Mouse (Mus musculus): ENCODE measurements around the gene Rai14. TPM values are rescaled to one million over a fixed set of nuclear protein-coding genes. Genes with fewer than 3 reads are reported as not detected.

The Rai14 gene
- total RNA-seq, 1 experiment from 2014 or later = 11.1 TPM

DNA sequence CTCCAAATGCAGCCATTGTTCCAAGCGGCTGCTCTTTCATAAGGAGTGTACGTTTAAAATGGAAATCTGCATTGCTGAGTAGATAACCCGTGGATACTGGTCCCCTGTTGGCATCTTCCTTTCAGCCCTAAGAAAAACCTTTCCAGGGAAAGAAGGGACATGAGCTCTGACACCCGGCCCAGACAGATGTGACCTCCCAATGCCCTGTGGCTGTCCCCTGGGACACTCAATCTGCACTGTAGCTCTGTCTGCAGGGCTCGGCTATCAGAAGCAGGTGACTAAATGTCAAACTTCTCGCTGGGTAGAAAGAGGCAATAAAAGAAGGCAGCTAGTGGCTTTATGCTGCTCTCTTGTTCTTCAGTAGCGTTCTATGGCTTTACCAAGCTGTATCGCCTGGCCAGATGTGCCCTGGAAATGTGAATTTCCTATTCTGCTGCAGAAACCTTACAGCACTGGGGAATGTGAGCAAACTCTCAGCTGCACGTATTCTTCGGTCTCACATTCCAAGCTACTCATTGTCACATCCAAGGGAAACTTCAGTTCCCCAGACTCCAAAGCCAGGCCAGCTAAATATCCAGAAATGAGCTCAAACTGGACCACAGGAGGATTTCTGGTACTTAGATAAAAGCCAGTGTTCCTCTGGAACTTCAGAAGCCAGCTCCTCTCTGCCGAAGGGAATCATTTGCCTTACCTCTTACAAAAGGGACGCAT lies 8.4 kb upstream of the Rai14 start:
- ATAC-seq (replicated peaks; ENCODE audit: low read depth, poor library complexity, severe bottlenecking) = no peak

DNA sequence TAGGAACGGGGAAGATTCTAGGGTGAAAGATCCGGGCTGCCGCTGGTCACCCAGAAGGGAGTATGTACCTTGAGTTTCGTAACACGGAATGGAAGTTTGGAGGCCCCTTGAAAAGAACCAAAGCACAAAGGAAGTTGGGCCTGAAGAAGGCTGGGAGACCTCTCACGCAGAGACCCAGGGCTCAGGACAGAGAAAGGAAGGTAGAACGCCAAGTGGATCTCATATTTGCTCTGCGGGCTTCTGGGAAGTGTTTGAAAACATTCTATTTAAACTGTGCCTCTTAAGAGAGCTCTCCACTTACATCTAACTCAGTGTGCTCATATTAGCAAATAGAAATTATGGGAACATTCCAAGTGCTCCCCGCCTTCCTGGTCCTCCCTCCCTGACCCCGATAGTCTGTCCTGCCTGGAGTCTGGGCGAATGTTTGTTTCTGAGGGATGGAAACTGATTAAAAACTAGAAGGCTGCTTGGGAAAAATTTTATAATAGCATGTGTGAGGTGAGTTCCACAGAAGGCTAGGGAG lies 6.9 kb upstream of the Rai14 start:
- no peak for ATAC-seq (replicated peaks; ENCODE audit: low read depth, poor library complexity, severe bottlenecking)

DNA sequence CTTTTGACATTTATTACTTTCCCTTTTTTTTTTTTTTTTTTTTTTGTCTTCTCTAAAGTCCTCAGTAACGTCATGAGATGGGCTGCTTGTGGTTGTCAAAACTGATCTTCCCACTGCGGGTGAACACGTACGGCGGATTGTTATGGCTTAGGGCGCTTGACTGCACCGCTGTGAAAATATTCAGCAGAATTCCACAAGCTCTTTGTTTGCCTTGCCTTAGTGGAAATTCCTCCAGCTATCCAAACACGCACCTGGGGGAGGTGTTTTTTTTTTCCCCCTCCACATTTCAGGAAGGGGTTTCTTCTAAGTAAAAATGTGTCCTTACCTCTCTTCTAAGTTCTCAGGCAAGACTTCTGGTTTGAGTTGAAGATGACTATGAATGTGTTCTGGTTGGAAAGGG lies 6.2 kb upstream of the Rai14 start:
- no peak for ATAC-seq (replicated peaks; ENCODE audit: low read depth, poor library complexity, severe bottlenecking)

DNA sequence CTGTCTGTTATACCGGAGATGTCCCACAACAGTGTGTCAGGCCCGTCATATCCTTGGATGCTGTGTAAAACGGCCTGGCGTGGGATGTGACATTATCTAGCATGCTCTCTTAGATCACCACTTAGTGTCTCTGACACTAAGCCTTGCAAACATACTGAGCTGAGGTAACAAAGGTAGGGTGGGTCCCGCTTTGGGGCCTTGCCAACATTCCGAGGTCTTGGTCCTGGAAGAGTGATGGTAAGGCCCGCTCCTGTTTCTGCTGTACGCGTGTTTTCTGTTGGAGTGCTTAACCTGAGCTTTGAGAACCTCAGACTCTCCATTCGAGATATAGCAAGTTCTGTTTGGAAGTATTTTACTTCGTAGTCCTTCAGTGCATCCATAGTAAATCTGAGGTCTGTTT lies 5.8 kb upstream of the Rai14 start:
- no peak for ATAC-seq (replicated peaks; ENCODE audit: low read depth, poor library complexity, severe bottlenecking)

DNA sequence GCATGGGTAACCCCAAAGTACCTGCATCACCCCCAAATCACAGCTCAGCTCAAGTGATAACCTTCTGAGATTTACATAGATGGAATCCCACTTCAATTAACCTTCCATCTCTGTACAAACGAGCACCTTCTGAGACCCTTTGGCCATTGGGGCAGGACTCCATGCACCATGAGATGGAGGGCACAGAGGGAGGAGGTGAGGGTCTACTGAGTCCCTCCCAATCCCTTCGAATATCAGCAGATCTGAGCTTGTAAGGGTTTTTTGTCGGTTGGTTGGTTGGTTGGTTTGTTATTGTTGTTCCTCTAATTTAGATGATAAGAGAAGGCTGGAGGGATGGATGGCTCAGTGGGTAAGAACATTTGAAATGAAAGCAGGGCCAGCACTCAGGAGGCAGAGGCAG lies 5.1 kb upstream of the Rai14 start:
- no peak for ATAC-seq (replicated peaks; ENCODE audit: low read depth, poor library complexity, severe bottlenecking)

DNA sequence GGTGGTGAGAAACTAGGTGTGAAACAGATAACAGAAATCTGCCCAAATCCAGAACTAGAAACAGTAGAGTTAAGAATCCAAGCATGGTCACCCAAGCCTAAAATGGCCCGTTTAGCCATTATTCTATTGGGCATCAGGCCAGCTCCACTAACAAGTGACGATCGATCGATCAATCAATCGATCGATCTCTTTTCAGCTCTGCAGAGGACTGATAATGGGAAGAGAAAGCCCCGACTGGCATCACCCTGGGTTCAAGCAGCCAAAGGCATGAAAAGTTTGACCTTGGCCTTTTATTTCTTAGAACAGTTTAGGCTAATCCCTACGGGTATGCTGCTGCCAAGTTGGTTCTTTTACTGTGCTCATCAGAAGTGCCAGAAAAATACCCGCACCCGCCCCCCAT lies 4.3 kb upstream of the Rai14 start:
- ATAC-seq (replicated peaks; ENCODE audit: low read depth, poor library complexity, severe bottlenecking) = no peak

DNA sequence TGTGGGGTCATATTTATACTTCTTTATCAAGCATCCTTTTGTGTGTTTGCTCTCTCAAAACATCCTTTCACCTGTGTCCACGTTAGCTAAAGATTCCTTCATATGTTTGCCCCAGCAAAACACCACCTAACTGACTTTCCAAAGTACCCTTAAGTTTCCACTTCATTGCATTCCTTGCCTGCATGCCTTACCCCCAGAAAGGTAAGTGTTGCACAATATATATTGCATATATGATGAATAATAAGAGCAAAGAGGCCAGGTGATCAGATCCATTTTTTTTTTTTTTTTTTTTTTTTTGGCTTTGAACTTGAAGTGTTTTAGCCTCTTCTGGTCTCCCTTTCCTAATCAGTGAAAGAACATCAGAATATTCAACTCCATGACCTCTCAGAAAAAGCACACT lies 2.9 kb upstream of the Rai14 start:
- ATAC-seq (replicated peaks; ENCODE audit: low read depth, poor library complexity, severe bottlenecking) = no peak

DNA sequence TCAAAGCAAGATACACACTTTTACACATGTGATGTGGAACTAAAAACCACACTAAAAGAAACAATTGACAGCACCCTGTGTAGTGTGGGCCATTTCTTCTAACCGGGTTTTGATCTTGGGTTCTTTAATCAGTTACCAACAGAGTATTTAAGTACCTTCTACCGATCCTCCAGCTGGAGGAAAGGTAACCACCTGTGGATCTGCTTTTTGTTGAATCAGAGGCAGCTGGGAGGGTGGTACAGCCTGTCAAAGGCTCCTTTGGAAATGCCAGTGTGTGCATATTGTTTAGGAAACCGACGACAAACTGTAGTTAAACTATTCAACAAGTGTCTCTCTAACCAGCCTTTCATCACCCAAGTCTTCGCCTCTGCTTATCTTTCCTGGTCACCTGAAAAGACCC lies 1.5 kb upstream of the Rai14 start:
- no peak for ATAC-seq (replicated peaks; ENCODE audit: low read depth, poor library complexity, severe bottlenecking)

DNA sequence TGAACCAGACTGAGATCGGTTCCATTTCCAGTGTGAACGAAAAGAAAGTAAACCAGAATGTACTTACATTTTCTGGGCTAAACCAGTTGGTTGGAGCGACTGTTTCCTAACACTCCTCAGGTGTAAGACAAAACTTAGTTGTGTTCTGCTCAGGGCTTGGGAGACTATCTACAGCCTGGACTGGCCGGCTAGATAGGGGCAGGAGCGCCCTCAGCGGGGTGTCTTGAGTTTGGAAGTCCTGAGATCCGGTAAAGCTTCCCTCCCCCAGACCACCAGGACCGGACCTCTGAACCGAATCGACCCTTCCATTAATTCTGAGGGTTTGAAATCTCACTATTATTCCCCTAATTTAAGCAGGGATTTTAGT lies 698 bp upstream of the Rai14 start:
- peak; percentile 33 for ATAC-seq (replicated peaks; ENCODE audit: low read depth, poor library complexity, severe bottlenecking)

DNA sequence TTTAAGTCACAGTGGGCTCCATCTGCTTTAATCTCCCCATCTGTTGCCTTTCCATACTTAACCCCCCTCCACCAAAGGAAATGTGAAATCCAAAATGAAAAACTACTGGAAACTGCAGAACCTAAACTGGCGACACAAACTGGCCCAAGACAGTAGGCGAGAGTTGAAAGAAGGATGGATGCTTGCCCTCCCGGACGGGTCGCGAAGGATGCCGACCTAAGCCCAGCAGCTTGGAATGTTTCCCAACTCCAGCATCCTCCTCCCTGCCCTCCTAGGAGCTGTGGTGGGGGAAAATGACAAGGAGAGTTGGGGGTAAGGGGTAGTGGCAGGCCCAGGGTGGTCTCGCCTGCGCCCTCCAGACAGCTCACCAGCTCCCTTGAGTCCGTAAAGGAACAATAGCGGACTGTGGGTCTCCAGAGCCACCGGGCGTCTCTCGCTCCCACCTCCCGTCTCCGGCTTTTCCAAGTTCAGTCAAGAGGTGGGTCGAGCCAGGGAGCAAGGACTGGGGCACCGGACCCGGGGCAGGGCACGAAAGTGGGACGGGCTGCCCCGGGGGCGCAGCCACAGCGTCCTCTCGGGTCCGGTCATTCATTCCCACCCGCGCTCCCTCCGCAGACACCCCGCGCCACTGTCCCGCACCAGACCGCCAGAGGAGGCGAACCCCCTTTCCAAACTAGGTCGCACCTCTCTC lies 653 bp downstream of the Rai14 start:
- ATAC-seq (replicated peaks; ENCODE audit: low read depth, poor library complexity, severe bottlenecking) = peak; percentile 26

DNA sequence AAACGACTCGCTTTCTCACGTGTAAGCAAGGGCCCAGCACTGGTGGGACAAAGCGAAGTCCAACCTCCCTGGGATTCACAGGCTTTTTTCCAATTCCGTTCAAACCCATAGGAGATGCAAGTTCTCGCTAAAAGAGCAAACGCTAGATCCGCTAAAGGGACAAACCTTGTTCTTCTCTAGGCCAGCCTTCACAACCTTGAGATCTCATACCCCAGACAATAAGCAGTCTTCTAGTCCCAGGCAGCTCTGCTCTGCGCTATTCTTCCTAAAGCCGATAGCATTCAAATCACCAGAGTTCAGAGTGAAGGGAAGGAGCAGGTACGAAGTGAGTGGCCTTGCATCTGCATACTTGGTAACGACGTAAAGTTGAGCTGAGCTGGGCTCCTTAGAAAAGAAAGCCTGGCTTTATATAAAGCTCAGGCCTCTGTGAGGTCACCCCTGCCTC lies 1.2 kb downstream of the Rai14 start:
- ATAC-seq (replicated peaks; ENCODE audit: low read depth, poor library complexity, severe bottlenecking) = no peak

DNA sequence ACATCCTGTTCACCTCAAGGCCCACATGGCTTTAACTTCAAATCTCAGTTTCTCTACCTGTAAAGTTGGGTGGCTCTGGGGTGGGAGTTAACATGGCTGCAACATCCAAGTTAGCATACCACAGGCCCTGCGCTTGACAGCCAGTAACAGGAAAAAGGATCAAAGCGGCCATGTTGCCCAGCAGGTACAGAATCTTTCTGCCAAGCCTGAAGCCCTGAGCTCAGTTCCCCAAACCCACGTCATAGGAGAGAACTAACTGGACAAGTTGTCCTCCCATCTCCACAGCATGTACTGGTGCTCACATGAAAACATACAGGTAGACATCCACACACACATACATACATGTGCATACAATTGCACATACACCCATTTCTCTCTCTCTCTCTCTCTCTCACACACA lies 2.1 kb downstream of the Rai14 start:
- ATAC-seq (replicated peaks; ENCODE audit: low read depth, poor library complexity, severe bottlenecking) = no peak

DNA sequence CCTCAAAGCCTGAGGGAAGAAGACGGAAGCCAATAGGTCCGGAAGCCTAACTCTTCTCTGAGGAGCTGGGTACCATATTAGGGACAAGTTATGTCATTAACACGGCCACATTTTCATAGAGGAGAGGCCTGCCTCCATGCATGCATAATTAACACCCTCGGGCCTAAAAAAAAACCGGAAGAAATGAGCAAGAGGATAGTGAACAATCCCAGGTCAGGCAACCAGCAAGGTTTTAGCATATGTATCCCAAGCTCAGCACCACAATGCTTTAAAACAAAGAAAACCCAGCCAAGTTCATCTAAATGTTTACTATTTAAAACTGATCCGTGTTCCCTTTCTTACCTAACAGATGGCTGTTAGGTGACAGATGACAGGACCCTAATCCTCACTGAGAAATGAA lies 3.2 kb downstream of the Rai14 start:
- ATAC-seq (replicated peaks; ENCODE audit: low read depth, poor library complexity, severe bottlenecking) = no peak

DNA sequence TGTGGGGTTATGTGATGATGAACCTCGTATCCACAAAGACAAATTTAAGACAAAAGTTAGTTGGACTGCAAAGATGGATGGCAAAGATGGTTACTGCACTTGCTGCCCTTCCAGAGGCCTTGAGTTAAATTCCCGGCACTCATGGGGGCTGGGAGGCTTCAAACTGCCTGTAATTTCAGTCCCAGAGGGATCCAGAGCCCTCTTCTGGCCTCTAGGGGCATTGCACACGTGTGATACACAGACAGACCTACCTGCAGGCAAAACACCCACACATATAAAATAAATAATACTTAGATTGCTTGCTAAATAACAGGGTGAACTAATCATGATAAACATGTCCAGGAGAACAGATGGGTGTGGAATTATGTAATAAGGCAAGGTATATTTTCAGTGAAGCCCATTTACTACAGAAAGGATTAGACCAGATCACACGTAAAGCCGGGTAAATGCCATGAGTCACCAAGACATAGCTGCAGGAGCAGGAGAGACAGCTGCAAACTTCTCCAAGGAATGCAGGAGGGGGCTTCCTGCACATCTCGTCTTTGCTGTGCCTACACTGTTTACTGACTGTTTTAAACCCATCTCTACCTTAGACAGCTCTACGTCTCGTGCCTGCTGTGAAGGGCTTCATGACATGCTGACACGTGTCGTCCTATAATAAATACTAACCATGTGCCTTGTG lies 5.7 kb downstream of the Rai14 start:
- ATAC-seq (replicated peaks; ENCODE audit: low read depth, poor library complexity, severe bottlenecking) = no peak; the same call in 1 of the 2 replicates

DNA sequence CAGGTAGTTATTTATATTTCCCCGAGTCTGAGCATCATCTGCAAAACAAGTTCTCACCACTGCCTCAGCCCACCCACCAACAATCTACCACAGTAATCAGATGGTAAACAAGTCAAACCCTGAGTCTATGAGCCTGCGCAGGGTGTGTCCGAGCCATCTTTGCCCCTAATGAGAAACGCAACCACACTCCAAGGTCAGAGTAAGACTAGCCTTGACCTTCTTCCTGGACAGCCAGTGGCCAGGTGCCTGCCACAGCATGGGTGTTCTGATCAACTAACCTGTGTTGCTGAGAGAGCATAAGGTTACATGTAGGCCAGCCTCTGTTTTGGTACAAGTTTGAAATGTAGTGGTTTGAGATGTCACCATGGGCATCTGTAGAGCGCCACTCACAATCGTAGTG lies 7.3 kb downstream of the Rai14 start:
- no peak for ATAC-seq (replicated peaks; ENCODE audit: low read depth, poor library complexity, severe bottlenecking)

DNA sequence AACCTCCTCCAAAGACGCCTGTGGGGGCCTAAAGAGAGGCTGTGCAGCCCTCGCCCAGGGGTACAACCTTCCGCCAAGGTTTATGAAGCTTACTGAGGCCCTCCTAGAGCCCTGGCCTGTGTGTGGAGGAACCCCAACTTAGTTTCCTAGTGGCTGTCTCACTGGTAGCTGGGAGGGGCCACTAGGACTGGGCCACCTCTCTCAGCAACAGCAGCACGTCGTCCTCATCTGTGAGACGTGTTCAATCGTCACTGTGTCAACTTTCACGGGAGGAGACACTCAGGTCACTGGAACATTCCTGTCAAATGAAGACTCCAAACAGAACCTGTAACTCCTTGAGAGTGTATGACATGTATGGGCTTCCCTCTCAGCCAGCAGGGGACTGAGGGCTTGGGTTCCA lies 8.0 kb downstream of the Rai14 start:
- no peak for ATAC-seq (replicated peaks; ENCODE audit: low read depth, poor library complexity, severe bottlenecking)

DNA sequence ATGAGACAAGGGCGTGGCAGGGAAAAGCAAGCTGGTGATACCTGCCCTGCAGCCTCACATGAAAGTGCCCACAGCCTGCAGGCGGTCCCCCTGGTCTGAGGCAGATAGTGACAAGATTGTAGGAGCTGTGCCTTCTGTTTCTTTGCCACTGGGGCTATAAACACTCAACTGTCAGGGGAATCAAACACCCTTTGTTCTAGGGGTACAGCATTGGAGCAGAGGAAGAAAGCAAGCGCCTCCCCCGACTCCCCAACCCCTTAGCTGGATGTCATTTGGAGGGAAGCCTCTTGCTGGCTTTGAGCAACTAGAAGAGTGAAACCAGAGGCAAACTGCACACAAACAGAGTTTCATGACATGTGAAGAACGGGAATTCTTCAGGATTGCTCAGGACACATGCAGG lies 8.7 kb downstream of the Rai14 start:
- ATAC-seq (replicated peaks; ENCODE audit: low read depth, poor library complexity, severe bottlenecking) = no peak

DNA sequence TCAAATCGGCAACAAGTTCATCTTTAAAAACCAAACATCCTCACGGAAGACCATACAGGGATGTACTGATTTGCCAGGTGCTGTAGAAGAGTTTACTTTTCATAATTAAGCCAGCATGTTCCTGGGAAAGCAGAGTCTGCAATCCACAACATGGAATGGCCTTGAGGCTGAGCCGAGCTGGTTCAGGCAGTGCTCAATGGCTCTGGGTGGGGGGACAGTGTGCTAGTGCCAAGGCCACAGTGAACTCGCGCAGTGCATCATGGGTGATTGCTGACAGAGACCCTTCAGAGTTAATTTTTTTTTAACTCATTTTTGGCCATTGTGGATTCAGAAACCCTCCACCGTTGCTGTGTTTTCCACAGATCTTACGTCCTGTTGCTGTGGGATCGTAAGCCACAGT lies 10.1 kb downstream of the Rai14 start:
- ATAC-seq (replicated peaks; ENCODE audit: low read depth, poor library complexity, severe bottlenecking) = no peak

DNA sequence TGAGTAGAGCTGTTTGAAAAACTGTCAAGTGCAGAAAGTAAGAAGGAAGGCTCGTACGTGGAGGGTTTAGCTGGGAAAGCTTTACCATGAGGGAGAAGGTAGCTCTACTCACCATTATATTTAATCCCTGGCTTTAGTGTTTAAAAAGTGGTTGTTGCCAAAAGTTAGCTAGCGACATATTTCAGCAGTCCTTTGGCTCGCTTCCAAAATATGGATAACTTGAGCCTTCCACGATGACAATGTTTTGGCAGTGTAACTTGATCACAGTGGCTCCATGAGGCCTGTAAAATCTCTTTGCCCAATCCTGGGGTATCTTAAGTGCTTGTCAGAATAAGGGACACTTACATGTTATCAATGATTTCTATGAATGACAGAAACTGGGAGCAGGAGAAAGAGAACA lies 12.9 kb downstream of the Rai14 start:
- ATAC-seq (replicated peaks; ENCODE audit: low read depth, poor library complexity, severe bottlenecking) = no peak

DNA sequence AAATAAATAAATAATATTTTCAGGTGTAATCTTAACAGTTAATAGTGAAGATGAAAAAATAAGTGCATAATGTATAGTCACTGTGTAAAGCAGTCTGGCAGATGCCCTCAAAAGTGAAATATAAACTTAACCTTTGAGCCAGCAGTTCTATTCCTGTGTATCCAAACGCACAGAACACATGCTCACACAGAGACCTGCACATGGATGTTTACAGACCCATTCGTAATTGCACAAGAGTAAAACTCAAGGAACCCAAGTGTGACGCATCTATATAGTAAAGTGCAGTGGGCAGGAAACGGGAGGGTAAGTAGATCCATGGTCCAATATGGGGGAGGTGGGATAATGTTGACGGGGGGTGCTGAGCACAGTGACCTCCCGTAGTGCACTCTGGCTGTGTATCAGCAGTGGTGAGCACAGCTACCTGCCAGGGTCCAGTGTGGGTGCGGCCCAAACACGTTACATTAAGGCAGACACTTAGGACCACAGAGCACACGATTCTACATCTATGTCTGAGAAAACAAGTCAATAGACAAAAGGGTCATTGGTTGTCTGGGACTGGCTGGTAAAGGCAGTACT lies 13.4 kb downstream of the Rai14 start:
- ATAC-seq (replicated peaks; ENCODE audit: low read depth, poor library complexity, severe bottlenecking) = no peak
